Mouse (Mus musculus): Measurements from ENCODE around the gene Crtc1.

Crtc1 gene

DNA sequence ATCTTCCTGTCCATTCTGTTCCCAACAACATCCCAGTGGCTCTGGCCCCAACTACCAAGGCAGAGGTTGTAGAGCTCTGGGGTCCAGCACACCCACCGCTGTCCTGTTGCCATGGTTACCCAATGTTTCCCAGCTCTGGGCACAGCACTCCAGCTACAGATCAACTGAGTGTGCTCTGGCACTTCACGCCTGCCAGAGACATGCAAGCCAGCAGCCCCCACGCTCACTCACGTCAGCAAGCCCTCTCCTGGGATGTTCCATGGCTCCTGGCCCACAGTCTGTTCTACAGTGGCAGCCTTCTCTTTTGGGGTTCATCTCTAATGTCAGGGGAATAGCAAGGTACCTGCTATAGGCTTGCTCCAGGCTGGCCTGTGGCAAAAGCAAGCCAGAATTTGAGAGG lies 23.9 kb upstream of the Crtc1 start:
- no peak for DNase-seq (ENCODE audit: inconsistent age in 2 of 2, low spot score in 1 of 2)

DNA sequence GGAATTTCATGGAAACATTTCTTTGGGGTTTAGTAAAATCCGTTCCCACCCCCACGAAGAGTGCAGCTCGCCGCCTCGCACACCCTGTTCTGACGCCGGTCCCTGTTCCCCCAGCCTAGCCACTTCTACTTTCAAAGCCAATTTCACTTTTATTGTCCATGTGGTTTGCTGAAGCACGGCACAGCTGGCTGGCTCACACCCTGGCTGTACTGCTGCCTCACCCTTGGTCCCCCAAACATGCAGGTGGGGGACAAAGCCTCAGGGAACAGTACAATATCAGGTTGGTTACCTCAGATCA lies 23.1 kb upstream of the Crtc1 start:
- DNase-seq (ENCODE audit: inconsistent age in 2 of 2, low spot score in 1 of 2): no peak

DNA sequence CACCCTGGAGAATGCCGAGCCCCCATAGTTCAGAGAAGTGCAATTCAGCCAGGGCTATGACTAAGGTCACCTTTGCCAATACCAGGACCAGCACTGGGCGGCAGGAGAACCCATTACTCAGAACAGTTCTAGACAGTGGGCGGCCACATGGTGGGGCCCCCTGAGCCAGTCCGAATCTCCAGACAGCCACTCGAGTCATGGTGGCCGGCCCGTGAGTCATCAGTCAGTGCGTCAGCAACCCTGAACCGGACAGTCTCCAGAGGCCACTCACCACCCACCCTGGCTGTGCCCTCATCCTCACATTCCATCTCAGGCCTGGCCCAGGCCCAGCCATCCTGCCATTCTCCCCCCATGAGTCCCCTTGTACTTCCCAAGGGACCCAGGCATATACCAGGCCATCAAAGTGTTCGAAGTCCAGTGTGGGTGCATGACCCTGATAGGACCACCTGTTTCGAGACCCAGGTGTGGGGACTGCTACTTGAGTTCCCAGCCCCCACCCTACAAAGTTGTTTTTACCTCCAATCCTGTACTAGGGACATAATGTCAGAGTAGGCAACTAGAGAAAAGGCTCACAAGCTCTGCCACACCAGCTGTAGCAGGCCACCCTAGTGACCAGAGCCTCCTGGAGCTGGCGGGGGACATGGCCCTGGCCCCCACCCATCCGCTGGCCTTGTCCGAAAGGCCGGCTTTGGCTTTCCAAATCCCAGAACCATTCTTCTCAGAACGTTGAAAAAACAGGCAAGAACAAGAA lies 22.6 kb upstream of the Crtc1 start:
- DNase-seq (ENCODE audit: inconsistent age in 2 of 2, low spot score in 1 of 2): peak; percentile 89 to 90

DNA sequence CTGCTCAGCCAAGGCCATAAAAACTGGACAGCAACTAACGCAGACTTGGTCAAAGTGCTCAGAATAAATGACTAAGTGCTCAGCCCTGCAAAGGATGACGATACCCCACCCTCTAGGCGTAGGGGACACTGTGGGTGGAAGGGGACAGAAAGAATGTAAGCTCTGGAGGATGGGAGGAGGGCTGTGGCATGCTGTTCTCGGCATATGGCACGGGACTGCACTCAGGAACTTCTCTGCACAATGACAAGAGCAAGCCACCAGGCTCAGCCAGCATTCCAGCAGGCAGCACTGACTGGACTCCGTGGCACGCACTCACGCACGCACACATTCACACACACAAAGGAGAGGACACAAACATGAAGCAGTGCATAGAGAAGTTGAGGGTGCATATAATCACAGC lies 21.2 kb upstream of the Crtc1 start:
- no peak for DNase-seq (ENCODE audit: inconsistent age in 2 of 2, low spot score in 1 of 2)

DNA sequence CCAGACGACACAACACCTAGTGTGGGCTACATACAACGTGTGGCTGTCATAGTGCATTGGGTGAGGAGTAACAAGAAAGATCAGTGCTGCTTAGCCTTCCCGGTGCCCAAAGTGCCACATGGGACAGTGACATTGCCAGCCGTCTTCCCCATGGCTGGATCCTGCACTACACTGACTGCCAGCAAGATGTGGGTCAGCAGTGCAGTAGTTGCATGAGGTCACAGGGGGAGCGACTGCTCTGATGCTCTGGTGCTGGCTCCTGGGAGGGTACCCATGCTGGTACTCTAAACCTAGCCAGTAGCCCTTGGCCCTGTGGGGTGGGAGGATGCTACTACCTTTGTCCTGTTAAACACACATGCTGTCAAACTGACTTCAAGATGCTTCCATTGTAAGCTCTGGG lies 20.8 kb upstream of the Crtc1 start:
- peak in 1 of 2 experiments; percentile 73 for DNase-seq (ENCODE audit: inconsistent age in 2 of 2, low spot score in 1 of 2)

DNA sequence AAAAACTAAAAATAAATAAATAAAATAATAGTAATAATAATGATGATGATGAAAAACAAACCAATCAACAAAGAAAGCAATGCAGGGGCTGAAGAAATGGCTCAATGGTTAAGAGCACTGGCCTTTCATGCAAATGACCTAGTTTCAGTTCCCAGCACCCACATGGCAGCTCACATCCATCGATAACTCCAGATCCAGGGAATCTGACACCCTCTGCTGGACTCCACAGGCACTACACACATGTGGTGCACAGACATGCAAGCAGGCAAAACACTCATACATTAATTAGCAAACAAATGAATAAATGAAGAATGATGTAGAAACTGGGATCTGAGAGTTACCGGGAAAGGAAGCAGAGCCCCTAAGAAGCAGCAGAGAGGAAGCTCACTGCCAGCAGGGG lies 20.3 kb upstream of the Crtc1 start:
- no peak for DNase-seq (ENCODE audit: inconsistent age in 2 of 2, low spot score in 1 of 2)

DNA sequence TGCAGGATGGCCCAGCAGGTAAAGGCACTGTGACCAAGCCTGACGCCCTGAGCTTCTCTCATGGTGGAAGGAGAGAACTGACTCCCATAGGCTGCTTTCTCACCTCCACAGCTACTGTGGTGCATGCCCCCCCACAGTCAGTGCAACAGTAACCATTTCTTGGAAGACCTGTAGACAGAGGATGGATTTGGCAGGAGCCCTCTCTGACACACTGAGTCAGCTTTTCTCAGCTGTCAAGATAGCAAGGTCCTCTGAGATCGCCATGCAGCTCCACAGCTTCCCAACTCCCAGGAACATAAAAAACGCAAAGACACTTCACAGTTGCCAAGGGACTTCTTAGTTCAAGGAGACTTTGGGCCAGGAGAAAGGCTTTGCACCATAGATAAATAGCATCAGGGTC lies 19.1 kb upstream of the Crtc1 start:
- DNase-seq (ENCODE audit: inconsistent age in 2 of 2, low spot score in 1 of 2): peak; percentile 59 to 86

DNA sequence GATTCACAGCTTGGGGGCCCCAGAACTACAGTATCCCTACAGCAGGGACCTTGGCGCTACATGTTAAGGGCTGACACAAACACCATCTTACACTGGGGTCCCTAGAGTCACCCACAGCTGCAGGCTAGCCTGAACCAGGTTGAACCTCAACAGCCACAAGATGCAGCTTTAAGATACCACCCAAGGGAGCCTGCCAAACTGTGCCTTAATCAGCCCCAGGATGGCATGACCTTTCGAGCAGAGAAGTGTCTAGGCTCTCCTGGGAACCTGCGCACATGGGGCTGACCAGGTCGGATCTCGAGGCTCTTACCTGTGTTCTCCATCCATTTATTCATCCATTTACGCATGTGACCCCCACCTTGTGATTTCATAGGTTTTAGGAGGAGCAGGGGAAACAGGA lies 18.5 kb upstream of the Crtc1 start:
- no peak for DNase-seq (ENCODE audit: inconsistent age in 2 of 2, low spot score in 1 of 2)

DNA sequence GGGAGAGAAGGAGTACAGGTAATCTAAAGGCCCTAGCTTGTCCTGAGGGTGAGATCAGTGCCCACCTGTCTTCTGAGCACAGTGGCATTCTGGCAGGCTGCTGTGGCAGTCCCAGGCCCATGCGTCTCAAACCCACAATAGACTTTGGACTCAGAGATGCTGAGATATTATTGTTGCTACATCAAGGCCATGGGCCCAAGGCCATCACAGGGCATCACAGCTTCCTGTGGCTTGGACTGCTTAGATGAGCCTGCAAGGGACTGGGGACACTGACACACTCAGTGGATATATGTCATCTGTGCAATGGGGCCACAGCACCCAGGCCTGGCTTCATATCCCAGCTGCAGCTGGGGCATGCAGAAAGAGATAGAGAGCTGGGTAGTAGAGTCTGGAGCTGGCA lies 17.6 kb upstream of the Crtc1 start:
- peak; percentile 78 to 88 for DNase-seq (ENCODE audit: inconsistent age in 2 of 2, low spot score in 1 of 2)

DNA sequence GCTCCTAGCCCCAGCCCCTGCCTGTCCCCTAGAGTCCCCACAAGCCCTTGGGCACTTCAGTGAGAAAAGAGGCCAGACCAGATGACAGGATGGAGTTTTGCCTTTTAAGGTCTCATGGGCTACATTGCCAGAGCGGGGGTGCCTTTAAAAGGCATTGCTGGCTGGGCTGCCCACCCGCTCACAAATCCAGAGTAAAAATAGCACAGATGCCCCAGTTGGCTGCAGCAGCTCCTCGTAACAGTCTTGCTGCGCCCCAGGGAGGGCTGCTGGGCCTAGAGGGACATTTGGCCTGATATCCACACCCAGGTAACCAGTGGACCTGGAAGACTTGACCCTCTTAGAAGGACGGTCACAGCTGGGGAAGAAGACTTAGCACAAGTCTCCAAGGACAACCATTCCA lies 14.5 kb upstream of the Crtc1 start:
- no peak for DNase-seq (ENCODE audit: inconsistent age in 2 of 2, low spot score in 1 of 2)

DNA sequence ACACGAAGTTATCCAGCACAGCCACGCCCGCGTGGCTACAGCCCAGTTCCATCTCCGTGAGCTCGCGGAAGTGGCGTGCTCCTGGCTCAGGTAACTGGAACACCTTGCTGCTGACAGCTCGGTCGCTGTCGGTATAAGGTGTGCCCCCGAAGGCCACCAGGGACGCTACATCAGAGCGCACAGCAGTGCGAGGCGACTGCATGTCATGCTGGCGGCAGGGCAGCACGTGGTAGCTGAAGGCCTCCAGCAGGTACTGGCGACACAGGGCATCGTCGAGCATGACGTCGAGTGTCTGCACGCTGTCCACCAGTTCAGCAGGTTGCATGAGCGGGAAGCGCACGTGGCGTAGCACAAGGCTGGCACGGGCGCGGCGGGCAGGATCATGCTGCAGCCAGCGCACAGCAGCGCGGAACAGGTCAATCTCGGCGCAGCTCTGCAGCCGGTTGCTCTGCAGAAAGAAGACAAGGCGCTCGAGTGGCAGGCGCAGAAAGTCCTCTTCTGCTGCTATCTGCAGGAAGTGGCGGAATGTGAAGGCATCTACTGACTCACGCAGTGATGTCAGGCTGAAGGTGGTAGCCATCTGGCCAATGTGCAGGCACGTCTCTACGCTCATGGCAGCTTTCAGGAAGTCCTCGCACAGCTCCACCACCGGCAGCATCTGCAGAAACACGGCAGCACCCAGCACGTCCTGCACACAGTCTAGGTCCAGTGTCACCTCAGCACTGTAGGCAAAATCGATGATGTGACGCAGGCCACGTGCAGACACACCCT lies 13.0 kb upstream of the Crtc1 start:
- DNase-seq (ENCODE audit: inconsistent age in 2 of 2, low spot score in 1 of 2): no peak

DNA sequence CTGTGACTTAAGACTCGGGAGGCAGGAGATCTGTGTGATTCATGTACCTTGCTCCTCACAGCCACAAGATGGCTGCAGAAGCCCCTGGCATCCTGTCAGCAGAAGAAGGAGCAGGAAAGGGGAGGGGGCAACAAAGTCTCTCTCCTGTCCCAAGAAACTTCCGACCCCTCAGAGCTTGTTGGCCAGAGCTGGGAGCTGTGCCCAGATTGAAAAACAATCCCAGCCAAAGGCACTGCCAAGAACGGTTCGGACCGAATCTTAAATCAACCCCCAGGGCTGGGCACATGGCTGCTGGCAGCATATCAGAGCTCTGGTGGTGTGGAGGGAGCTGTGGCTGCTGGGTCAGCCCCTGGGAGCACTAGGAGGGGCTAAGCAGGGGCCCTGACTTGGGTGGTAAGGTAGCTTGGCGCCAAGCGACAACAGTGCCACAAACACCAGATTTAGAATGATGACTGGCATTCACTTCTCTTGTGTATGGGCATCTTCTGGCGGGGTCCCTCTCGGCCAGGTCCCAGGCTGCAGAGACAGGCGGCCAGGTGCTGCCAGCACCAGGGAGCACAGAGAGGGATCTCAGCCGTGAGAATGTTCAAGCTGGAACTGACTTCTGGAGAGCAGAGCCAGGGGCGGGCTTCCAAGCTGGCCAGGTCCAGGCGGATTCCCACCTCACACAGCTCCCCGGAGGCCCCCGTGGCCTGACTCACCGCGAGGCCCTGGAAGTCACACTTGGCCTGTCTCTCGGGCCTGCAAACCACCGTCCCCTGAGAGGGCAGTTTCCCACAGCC lies 8.5 kb upstream of the Crtc1 start:
- peak; percentile 45 to 69 for DNase-seq (ENCODE audit: inconsistent age in 2 of 2, low spot score in 1 of 2)

DNA sequence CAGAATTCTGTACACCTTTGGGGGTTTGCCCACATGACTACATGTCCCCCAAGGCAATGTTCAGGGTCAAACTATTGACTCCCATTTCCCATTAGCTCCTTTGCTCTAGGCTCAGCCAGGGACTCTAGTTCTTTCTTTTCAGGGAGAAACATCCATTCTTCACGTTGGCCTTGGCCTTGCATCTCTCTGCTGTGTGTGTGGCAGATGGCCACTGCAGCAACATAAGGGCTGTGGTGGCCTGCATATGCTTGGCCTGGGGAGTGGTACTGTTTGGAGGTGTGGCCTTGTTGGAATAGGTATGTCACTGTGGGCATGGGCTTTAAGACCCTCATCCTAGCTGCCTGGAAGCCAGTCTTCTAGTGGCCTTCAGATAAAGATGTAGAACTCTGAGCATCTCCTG lies 6.6 kb upstream of the Crtc1 start:
- peak in 1 of 2 experiments; percentile 66 for DNase-seq (ENCODE audit: inconsistent age in 2 of 2, low spot score in 1 of 2)

DNA sequence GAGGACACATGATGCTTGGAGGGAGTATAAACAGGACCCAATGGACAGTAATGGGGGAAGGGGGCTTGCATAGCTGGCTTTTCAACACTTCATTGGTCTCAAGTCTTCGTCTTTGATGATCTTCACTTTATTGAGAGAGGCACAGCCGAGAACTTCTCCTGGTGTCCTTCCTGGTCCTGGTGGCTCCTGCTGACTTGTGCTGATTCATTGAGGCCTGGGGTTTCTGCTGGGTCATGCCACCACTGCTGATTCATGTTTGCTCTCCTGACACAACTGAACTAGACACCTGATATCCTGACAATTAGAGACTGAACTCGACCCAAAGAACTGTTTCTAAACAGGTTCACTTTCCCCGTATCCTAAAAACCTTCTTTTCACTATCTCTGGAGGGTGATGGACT lies 3.9 kb upstream of the Crtc1 start:
- DNase-seq (ENCODE audit: inconsistent age in 2 of 2, low spot score in 1 of 2): no peak

DNA sequence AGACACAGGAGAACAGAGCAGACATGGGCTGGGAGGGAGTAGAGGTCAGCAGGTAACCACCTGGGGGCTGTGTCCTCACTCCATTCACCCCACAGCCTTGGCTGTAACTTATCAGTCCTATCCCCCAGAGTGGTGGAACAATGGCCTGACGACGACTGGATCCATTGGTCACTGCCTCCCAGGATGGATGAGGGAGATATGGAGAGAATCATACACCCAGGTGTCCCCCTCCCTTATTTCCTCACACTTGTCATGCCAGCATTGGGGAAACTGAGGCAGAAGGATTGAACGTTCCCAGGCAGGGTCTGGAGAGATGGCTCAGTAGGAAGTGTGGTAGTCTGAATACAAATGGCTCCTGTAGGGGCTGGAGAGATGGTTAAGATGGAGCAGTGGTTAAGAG lies 2.2 kb upstream of the Crtc1 start:
- no peak for DNase-seq (ENCODE audit: inconsistent age in 2 of 2, low spot score in 1 of 2)

DNA sequence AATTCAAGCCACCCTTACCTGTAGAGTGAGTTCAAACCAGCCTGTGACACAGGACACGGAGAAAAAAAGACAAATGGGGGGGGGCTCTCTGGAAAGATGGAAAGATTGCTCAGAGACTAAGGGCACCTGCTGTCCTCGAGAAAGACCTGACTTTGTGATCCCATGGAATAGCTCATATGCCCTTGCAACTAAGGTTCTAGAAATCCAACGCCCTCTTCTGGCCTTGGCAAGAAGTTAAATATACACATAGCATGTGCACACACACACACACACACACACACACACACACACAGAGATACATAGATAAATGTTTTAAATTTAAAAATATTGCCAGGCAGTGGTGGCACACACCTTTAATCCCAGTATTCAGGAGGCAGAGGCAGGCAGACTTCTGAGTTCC lies 867 bp upstream of the Crtc1 start:
- DNase-seq (ENCODE audit: inconsistent age in 2 of 2, low spot score in 1 of 2): no peak

DNA sequence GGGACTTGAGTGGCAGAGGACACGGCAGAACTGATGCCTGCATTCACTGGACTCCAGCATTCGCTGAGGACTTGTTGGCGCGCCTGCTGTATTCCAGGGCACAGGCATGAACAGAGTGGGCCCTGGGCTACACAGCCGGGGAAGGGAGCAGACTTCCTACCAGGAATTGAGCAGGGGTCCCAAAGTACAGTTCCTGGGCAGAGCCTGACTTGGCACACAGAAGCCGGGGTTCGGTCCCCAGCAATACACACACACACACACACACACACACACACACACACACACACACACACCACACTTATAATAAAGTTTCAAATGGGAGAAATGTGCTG lies 435 bp upstream of the Crtc1 start:
- no peak for DNase-seq (ENCODE audit: inconsistent age in 2 of 2, low spot score in 1 of 2)

DNA sequence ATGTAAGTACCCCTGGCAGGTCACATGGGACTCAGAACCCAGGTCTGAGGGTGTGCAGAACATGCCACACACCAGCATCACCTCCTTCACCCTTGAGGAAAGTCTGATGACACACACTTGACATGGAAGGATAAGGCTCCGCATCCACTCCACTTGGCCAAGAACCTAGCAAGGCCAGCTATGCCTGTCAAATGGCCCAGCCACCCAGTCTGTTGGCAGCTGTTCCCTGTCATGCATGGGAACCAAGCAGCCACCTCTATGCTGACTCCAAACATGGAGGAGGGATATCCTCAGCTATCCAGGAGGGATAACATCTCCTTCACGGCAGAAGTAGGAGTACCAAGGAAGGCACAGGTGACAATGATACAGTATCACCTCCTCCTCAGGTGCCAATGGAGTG lies 956 bp downstream of the Crtc1 start:
- DNase-seq (ENCODE audit: inconsistent age in 2 of 2, low spot score in 1 of 2): no peak

DNA sequence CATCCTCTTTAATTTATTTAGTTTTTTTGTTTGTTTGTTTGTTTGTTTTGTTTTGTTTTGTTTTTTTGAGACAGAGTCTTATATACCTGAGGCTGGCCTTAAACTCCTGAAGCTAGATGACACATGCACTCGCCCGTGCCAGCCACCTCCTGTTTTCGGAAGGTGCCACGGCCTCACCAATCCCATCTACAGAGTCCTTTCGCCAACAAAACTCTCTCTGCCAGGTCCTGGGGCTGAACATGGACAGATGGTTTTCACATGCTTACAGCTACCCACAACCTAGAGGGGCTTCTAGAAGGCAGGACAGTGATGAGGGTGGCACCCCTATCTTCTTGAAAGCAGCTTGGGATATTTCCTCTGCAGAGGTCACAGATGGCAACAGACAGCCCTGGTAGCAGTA lies 4.2 kb downstream of the Crtc1 start:
- no peak for DNase-seq (ENCODE audit: inconsistent age in 2 of 2, low spot score in 1 of 2)

DNA sequence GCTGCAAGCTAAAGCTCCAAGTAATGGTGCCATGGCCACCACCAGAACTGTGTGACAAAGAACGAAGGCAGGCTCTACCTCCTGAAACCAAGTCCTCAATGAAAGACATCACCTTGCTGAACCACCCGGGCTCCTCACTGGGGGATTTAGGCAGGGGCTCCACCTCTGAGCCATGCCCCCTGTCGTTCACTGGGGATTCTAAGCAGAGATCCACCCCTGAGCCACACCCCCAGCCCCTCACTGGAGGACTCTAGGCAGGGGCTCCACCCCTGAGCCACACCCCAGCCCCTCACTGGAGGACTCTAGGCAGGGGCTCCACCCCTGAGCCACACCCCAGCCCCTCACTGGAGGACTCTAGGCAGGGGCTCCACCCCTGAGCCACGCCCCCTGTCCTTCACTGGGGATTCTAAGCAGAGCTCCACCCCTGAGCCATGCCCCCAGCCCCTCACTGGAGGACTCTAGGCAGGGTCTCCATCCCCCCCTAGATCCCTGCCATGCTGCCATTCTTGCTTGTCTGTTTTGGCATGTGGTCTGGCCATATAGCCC lies 6.3 kb downstream of the Crtc1 start:
- DNase-seq (ENCODE audit: inconsistent age in 2 of 2, low spot score in 1 of 2): no peak

DNA sequence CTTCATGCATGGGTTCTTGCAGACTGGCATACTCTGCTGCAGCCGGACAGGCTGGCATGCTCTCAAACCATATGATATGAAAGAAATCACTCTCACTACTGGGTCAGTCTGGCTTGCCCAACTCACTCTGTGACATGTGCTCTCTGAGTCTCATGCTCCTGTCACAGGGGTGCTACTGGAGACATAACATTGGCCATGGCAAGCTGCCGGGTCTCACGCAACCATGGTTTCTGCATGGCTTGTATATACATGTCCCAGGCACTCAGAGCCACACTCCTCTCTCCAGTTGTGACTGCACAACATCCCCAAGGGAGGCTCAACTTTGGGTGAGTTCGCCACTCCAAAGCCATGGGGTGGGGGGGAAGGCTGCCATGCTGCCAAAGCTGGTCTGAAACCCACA lies 8.2 kb downstream of the Crtc1 start:
- no peak for DNase-seq (ENCODE audit: inconsistent age in 2 of 2, low spot score in 1 of 2)

DNA sequence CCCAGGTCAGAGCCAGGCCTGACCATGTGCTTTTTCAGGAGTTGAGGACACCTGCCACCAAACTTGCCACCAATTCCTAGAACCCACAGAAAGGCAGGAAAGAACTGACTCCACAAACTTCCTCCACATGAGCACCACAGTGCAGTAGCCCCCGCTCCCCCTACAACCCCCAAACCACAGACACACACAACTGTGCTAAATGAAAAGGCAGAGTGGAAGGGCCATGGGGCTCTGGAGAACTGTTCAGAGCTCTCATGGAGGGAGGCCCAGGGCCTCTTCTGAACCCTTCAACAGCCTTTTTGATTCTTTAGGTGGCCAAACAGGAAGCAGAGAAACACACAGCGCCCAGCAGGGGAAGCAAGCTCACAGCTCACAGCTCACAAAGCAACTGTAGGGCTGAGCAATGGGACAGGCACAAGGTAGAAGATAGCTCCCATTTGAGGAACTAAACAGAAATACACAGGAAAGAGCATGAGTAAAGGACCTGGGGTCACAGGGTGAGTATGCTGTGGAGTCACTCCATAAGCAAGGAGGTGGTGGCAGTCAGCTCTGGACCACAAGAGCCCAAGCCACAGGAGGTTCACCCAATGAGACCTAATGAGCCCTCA lies 13.0 kb downstream of the Crtc1 start:
- no peak for DNase-seq (ENCODE audit: inconsistent age in 2 of 2, low spot score in 1 of 2)

Measured in adrenal gland, adult (tissue).